Mouse (Mus musculus): Measurements from ENCODE around the gene Ybx3.

Gene Ybx3

DNA sequence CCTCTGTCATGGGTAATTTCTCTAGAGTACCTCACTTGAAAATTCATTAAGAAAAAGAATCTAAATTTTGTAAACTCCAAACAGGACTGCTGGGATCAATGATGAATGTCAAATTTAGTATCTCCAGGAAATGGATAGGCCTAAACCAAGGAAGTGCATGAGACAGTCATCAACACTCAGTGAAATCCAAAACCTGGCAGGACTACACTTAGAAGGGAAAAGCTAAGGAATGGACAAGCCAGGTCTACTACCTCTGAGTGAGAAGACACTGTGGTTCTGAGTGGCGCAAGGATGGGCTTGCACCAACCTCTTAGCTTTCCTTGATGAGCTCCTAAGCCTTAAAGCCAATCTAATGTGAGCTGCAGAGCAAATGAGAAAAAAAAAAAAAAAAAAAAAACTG is 2.8 kb downstream of the Ybx3 start:
- no peak for DNase-seq (ENCODE audit: low spot score in 2 of 2)

DNA sequence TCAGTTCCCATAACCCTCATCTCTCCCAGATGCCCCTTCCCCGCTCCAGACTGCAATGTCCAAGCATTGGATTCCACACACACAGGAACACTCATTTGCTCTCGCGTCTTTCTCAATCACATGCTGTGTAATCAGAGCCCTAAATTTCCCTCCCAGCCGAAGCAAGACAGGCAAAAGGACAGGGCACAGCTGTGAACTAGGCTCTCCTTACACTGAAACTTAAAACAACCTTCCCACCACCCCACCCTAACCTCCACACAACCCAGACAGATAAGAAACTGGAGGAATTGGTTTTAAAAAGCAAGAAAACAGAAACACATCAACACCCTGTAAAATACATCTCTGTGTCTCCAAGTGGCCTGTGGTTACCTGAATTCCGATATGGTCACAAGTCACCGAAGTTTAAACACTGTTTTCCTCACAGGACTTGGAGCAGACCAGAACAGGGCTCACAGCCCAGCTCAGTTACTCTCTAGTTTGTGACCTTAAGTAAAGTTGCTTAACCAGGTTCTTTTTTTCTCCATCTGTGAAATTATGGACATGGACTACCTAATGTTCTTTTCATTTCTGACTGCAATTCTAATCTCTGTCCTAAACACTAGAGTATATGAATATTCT is 4.5 kb downstream of the Ybx3 start:
- no peak for DNase-seq (ENCODE audit: low spot score in 2 of 2)

- DNase-seq (ENCODE audit: low spot score in 2 of 2) = no peak
These were observed 5.3 kb downstream of the Ybx3 start for GRCm38 (mm10) chr6:131382984-131383337.

- peak in 1 of 2 experiments; percentile 36 for DNase-seq (ENCODE audit: low spot score in 2 of 2)
These were observed 5.9 kb downstream of the Ybx3 start for GRCm38 (mm10) chr6:131382232-131382983.

GRCm38 (mm10) chr6:131378858-131379428 is 9.3 kb downstream of the Ybx3 start:
- no peak for DNase-seq (ENCODE audit: low spot score in 2 of 2)

GRCm38 (mm10) chr6:131377378-131377777 is 10.9 kb downstream of the Ybx3 start:
- DNase-seq (ENCODE audit: low spot score in 2 of 2) = no peak

DNA sequence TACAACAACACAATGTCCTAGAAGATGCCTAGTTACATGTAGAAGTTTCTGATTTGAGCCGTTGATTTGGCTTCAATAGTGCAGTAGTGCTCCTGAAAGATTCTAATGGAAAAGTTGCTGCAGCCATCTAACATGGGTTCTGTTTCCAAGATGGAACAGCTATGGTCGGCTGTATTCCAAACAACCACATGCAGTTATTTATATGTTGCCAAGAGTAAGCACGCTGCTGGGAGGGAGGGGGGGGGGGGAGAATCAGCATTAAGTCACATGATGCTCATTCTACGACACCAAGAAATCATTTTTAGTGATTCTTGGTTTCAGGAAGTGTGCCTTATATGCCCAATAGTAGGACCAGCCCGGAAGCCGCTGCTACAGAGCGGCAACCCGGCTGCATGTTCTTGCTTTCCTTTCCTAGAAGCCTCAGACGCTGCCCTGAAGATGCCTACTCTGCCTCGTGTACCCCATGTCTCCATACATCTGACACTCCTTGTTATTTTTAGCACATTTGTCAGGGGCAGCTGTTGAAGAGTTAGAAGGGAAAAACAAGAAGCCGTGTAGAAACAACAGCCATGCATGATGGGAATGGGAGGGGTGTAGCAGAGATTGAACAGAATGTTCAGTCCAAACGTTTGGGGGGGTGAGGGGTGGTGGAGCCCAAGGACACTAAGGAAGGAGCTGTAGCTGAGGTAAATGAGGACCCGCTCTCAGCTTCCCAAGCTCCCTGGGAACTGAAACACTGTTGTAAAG is 13.5 kb downstream of the Ybx3 start:
- no peak for DNase-seq (ENCODE audit: low spot score in 2 of 2)

DNA sequence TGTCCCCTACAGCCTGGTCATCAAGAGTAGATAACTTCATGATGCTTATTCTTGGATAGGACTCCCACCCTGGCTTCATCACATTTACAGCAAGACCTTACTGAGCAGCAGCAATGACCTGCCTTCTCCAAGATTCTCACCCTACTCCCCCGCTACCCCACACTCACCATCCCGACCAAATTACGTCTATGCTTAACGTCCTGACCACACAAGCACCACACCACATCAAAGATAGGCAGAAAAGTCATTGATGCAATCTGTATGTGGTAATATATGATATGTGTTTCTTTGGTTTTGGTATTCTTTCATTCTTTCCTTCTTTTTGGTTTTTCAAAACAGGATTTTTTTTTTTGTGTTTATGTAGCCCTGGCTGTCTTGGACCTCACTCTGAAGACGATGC is 15.1 kb downstream of the Ybx3 start:
- no peak for DNase-seq (ENCODE audit: low spot score in 2 of 2)

DNA sequence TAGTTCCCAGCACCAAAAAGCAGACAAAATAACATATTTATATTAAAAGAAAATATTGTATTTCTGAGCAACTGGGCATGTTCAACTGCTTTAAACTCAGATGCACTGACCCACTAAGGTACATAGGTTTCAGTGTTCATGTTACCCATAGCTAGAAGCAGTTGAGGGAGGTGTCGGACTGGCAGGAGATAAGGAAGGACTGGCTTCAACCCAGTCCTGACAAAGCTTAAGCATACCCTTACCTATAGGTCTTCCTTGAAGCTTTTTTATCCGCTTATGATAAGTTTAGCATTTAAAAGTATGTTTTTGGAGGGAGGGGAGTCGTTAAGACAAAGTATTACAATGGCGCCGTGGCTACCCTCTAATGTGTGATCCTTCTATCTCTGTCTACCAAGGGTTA is 17.5 kb downstream of the Ybx3 start:
- DNase-seq (ENCODE audit: low spot score in 2 of 2) = no peak

- DNase-seq (ENCODE audit: low spot score in 2 of 2) = no peak
These were observed 18.2 kb downstream of the Ybx3 start for GRCm38 (mm10) chr6:131369866-131370616.

DNA sequence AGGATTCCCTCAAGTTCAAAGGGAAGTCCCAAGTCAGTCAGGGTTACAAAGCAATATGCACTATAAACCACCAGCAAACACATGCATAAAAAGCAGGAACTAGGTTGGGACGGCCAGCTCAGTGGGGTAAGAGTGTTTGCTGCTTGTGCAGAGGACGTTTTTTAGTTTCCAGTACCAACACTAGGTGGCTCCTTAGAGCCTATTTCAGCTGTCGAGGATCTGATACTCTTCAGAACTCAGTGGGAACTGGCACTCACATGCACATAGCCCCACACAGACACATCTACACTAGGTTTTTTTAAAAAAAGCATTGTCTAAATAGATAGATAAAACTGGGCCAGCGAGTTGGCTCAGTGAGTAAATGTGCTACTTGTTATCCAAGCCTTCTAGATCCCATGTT is 21.2 kb downstream of the Ybx3 start:
- peak in 1 of 2 experiments; percentile 30 for DNase-seq (ENCODE audit: low spot score in 2 of 2)

DNA sequence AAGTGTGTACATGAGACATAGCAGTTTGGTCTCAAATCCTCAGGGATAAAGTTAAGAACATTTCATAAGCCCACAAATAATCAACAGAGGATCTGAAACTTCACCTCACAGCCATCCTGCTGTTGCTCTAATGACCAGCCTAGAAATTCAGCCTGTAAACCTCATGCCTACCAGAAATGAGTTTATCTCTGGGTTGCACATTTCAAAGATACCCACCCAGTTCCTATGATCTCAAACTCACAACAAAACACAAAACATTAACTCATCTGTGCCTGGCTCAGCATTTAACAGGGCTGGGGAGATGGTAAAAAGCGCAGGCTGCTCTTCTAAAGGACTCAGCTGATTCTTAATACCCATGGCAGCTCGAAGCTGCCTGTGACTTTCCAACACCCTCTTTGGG is 23.9 kb downstream of the Ybx3 start:
- no peak for DNase-seq (ENCODE audit: low spot score in 2 of 2)

DNA sequence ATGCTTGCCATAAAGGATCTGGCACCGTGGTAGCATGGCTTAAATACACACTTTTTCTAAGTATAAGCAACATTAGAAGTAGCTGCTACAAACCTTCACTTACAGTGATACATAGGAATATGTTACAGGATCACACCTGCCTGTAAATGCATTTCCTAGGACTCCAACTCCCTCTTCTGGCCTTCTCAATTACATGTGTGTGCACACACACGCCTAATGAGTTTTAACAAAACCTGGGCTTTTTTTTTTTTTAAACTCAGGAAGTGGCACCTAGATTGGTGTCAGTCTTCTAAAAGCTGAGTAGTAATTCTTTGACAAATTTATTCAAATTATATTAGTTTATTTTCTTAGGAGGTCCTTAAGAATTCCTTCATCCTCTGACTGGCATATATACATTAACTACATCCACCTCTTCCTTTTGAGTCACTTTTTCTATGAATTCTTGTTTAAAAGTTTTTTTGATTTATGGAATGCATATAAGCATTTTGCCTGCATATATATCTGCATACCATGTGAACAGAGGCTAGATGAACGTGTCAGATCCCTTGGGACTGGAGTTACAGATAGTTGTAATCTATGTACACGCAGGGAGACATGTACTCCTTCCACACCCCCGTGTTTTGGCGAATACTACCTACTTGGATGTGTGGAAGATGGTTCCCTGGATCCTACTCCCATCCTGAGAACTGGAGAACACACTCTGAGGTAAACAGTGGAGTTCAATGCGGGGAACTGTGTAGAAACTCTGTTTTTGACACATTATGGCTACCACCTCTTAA is 25.1 kb downstream of the Ybx3 start:
- no peak for DNase-seq (ENCODE audit: low spot score in 2 of 2)

DNA sequence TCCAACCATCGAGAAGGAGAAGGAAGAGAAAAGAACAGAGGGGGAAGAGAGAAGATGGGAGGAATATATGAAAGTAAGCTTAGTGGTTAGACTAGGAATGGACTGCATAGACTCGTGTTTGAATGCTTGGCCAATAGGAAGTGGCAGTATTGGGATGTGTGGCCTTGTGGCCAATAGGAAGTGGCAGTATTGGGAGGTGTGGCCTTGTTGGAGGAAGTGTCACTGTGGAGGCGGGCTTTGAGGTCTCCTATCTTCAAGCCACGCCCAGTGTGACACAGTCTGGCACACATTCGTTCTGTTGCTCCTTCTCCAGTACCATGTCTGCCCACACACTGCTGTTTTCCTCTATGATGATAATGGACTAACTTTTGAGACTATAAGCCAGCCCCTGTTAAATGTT is 27.6 kb downstream of the Ybx3 start:
- DNase-seq (ENCODE audit: low spot score in 2 of 2) = no peak

DNA sequence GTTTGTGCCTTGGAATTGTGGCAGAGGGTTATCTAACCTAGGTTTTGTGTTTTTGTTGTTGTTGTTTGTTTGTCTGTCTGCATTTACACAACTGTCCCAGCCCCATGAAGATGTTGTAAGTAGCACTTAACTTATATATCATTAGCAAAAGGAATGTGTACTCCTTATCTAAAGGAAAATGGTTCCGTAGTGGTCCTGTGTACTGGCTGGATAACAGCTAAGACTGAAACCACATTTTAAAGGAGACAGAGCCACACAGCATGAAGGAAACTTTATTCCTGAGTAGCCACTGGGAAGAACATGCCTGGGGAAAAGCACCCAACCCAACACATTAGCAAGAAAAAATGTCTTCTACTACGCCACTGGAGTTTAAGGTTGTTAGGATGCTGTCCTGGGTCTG is 28.7 kb downstream of the Ybx3 start:
- DNase-seq (ENCODE audit: low spot score in 2 of 2) = no peak

DNA sequence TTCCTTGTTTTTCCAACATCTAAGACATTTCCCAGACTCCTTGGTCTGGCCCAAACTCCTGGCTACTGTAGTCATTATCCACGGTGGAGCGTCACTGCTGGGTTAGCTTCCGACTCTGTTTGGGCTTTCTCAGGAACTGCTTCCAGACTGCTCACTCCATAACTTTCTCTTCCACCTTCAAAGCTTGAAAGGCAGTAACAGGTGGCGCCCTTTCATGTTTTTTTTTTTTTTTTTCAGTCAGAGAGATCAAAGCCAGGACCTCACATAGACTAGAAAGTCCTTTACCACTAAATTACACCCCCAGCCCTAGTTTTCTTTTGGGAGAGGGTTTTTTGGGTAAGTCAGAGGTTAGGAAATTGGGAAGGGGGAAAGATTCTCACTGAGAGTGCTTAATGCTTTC is 33.4 kb downstream of the Ybx3 start:
- no peak for DNase-seq (ENCODE audit: low spot score in 2 of 2)

GRCm38 (mm10) chr6:131353352-131353919 is 34.8 kb downstream of the Ybx3 start, which contains the start of gene Styk1:
Gene Styk1, minus strand, starts transcription at chr6:131353597.
- DNase-seq (ENCODE audit: low spot score in 2 of 2) = peak; percentile 70 to 78

DNA sequence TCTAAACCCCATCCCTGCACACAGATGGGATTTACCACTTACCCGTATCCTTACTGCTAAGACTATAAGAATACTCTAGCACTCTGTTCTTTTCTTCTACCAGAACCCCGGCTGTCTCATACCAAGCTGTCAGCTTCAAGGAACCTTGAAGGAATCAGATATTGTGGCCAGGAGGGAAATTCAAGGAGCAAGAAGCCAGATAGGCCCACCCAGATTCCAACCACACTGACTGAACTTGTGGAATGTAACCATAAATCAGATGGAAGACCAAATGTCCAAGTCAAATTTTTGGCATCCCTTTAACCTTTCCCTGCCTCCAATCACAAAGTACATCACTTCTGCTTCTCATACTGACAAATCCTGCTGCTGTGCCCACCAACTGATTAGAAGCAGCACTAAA is 41.2 kb downstream of the Ybx3 start:
- no peak for DNase-seq (ENCODE audit: low spot score in 2 of 2)

DNA sequence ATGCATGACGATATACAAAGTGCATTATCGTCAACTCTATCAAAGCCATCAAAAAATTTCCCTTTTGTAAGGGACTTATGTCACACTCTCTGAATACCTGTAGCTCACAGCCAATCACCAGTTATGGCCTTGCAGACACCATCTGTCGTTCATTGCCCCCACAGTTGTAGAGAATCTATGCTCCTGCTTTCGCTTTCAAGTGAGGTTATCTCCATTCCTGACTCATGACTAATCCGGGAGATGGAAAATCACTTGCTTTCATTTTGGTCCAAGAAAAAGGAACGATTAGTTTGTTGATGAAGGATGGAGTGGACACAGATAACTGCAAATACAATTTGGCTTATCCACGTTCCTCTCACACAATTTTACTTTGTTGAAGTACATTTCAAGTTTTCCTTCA is 43.9 kb downstream of the Ybx3 start:
- DNase-seq (ENCODE audit: low spot score in 2 of 2) = no peak

GRCm38 (mm10) chr6:131340082-131340481 is 48.2 kb downstream of the Ybx3 start:
- no peak for DNase-seq (ENCODE audit: low spot score in 2 of 2)

DNA sequence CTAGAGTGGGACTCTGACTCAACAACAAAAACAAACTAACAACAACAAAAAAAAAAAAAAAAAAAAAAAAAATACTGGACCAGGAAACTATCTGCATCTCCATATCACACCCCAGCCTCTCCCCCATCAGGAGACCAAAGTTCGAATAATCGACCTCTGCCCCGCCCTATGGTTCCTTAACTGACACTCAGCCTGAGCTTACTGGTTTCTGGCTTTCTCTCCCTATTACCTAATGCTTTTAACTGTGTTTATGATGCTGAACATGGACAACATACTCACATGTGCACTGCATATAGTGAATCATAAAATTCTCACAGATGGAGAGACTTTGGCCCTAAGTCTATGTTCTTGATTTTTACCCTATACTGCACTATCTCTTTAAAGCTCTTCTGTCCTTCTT is 49.0 kb downstream of the Ybx3 start:
- DNase-seq (ENCODE audit: low spot score in 2 of 2) = no peak

Measured in right cerebral cortex, postnatal 36 days (tissue).